In the genomic region with DNA sequence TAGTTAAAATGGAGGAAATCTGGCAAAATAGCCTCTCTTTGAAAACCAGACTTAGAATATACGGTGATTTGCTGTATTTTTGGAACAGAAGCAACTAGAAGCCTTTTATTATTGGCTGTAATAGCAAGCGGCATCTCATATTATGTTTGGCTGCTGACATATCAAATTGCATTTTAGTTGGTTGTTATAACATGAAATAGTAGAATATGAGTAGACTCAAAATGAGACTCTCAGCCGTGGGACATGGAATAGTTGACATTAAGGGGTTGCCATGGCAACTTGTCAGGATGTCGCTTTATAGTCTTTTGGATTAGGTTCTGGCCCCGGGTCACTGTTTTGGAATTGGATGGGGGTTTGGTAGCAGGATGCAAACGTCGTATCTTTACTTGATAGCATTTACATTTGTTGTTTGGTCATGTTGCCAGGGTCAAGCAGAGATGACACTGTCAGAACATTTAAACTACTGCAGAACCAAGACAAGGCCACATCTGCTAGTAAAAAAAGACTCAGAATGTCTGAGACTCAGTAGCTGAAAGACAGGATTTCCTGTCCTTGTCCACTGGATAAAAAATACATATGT, we compare ENCODE assay signal across 16 mouse cellular contexts. TPM values are rescaled to one million over a fixed set of nuclear protein-coding genes. Genes with fewer than 3 reads are reported as not detected.
DNase-seq lines count a peak whose midpoint lies in the region; ATAC-seq and TF ChIP-seq lines count a peak whose summit lies in the region.
"Had no signal": no experiment of that assay in that cellular context is flagged by ENCODE, and none has a peak within 500 bp of the region (broad histone marks: within the 10 kb centered on the region; RNA-seq: fewer than 3 reads in every experiment).

No protein-coding gene starts in this region.

- peak; percentile 63 for DNase-seq in embryonic facial prominence, embryonic 11.5 days (ENCODE audit: low spot score)
- DNase-seq in embryonic facial prominence, embryonic 10.5 days (ENCODE audit: low spot score), result no peak
- peak; percentile 40 for DNase-seq in kidney, postnatal 0 days (ENCODE audit: low spot score)
- no peak for DNase-seq in kidney, postnatal 4 days
- DNase-seq in brain, embryonic 14.5 days (ENCODE audit: low read depth), result peak; percentile 61
- DNase-seq in hindbrain, postnatal 0 days (ENCODE audit: low spot score), result peak; percentile 65
- DNase-seq in adrenal gland, postnatal 36 days, result no peak
- no peak for DNase-seq in cerebellum, adult 11 months
- DNase-seq: heart, adult 2 months; kidney, postnatal 10 days; layer of hippocampus, adult 9-11 months; right cerebral cortex, postnatal 4 days; thymus, adult 18-20 months had no signal

- TF ChIP-seq POLR2A in brain, embryonic 14.5 days (IDR thresholded peaks at IDR 0.05; ENCODE audit: borderline replicate concordance, extremely low read depth, insufficient read depth, insufficient read length, poor library complexity, severe bottlenecking), result no peak

- no peak overlapping the region for H3K4me2 ChIP-seq in embryonic facial prominence, embryonic 11.5 days (ENCODE audit: low read depth, low read length)
- H3K4me2 ChIP-seq in kidney, postnatal 0 days (ENCODE audit: low read length), result no peak overlapping the region
- H3K4me2 ChIP-seq in hindbrain, postnatal 0 days (ENCODE audit: low read depth, low read length), result no peak overlapping the region
- H3K4me2 ChIP-seq: lung, embryonic 15.5 days had no signal

- no peak overlapping the region for H3K9ac ChIP-seq in embryonic facial prominence, embryonic 11.5 days (replicated peaks; ENCODE audit: low read length)
- no peak overlapping the region for H3K9ac ChIP-seq in kidney, postnatal 0 days (ENCODE audit: low read depth, low read length)
- no peak overlapping the region for H3K9ac ChIP-seq in hindbrain, postnatal 0 days (replicated peaks; ENCODE audit: low read length)
- H3K9ac ChIP-seq: lung, embryonic 15.5 days had no signal

- 50% methylated on average over 7 of the region's 7 CpGs for WGBS in embryonic facial prominence, embryonic 11.5 days
- 67% methylated on average over 7 of the region's 7 CpGs for WGBS in embryonic facial prominence, embryonic 10.5 days
- 48% methylated on average over 7 of the region's 7 CpGs for WGBS in kidney, postnatal 0 days
- 29% methylated on average over 7 of the region's 7 CpGs for WGBS in hindbrain, postnatal 0 days

- H3K36me3 ChIP-seq in embryonic facial prominence, embryonic 11.5 days (replicated peaks; ENCODE audit: control insufficient read depth, insufficient read depth, low read depth, low read length), result no peaks in the 10 kb centered on the region
- peaks cover 7% of the 10 kb centered on the region; the same call in 1 of the 2 replicates for H3K36me3 ChIP-seq in embryonic facial prominence, embryonic 10.5 days (replicated peaks)
- H3K36me3 ChIP-seq in kidney, postnatal 0 days (ENCODE audit: insufficient read depth, low read length), result no peaks in the 10 kb centered on the region
- no peaks in the 10 kb centered on the region for H3K36me3 ChIP-seq in hindbrain, postnatal 0 days (ENCODE audit: insufficient read depth, low read length)
- H3K36me3 ChIP-seq: lung, embryonic 15.5 days had no signal

- H3K9me3 ChIP-seq in embryonic facial prominence, embryonic 11.5 days (replicated peaks; ENCODE audit: control insufficient read depth, low read length), result no peaks in the 10 kb centered on the region
- no peaks in the 10 kb centered on the region for H3K9me3 ChIP-seq in embryonic facial prominence, embryonic 10.5 days
- no peaks in the 10 kb centered on the region for H3K9me3 ChIP-seq in kidney, postnatal 0 days (replicated peaks; ENCODE audit: low read length)
- no peaks in the 10 kb centered on the region for H3K9me3 ChIP-seq in hindbrain, postnatal 0 days (ENCODE audit: low read length)
- H3K9me3 ChIP-seq: lung, embryonic 15.5 days had no signal

- H3K27ac ChIP-seq in embryonic facial prominence, embryonic 11.5 days (replicated peaks; ENCODE audit: low read depth, low read length), result no peak overlapping the region
- no peak overlapping the region for H3K27ac ChIP-seq in embryonic facial prominence, embryonic 10.5 days (replicated peaks)
- H3K27ac ChIP-seq in kidney, postnatal 0 days, result no peak overlapping the region
- H3K27ac ChIP-seq in hindbrain, postnatal 0 days, result no peak overlapping the region
- H3K27ac ChIP-seq: heart, adult 2 months; lung, embryonic 15.5 days had no signal

- H3K4me3 ChIP-seq in embryonic facial prominence, embryonic 11.5 days (ENCODE audit: low read depth, low read length), result no peak overlapping the region
- H3K4me3 ChIP-seq in embryonic facial prominence, embryonic 10.5 days, result no peak overlapping the region
- H3K4me3 ChIP-seq in kidney, postnatal 0 days (replicated peaks; ENCODE audit: low read depth, low read length), result no peak overlapping the region
- no peak overlapping the region for H3K4me3 ChIP-seq in hindbrain, postnatal 0 days (ENCODE audit: low read length)
- H3K4me3 ChIP-seq: heart, adult 2 months; lung, embryonic 15.5 days had no signal

- H3K4me1 ChIP-seq in embryonic facial prominence, embryonic 11.5 days (ENCODE audit: control insufficient read depth, insufficient read depth, low read length), result peaks cover 3% of the 10 kb centered on the region
- peaks cover 80% of the 10 kb centered on the region for H3K4me1 ChIP-seq in embryonic facial prominence, embryonic 10.5 days
- peaks cover 17% of the 10 kb centered on the region for H3K4me1 ChIP-seq in kidney, postnatal 0 days (replicated peaks; ENCODE audit: insufficient read depth, low read length)
- peaks cover 9% of the 10 kb centered on the region; the same call in 1 of the 2 replicates for H3K4me1 ChIP-seq in hindbrain, postnatal 0 days (ENCODE audit: insufficient read depth, low read length)

- H3K27me3 ChIP-seq in embryonic facial prominence, embryonic 11.5 days (ENCODE audit: control insufficient read depth, insufficient read depth, low read length), result no peaks in the 10 kb centered on the region
- H3K27me3 ChIP-seq in embryonic facial prominence, embryonic 10.5 days (replicated peaks; ENCODE audit: low read depth, poor library complexity, severe bottlenecking), result no peaks in the 10 kb centered on the region
- H3K27me3 ChIP-seq in kidney, postnatal 0 days (ENCODE audit: insufficient read depth, low read length), result no peaks in the 10 kb centered on the region
- no peaks in the 10 kb centered on the region for H3K27me3 ChIP-seq in hindbrain, postnatal 0 days (ENCODE audit: insufficient read depth, low read length)
- H3K27me3 ChIP-seq: lung, embryonic 15.5 days; Patski had no signal

- no peak for TF ChIP-seq CTCF in kidney, postnatal 0 days (IDR thresholded peaks at IDR 0.05; ENCODE audit: low read depth)
- no peak for TF ChIP-seq CTCF in brain, embryonic 14.5 days (IDR thresholded peaks at IDR 0.05; ENCODE audit: borderline replicate concordance, extremely low read depth, insufficient read depth, insufficient read length)
- no peak for TF ChIP-seq CTCF in hindbrain, postnatal 0 days (IDR thresholded peaks at IDR 0.05; ENCODE audit: low read depth)

- no peak for ATAC-seq in embryonic facial prominence, embryonic 11.5 days (replicated peaks; ENCODE audit: insufficient number of reproducible peaks, low FRiP score, low TSS enrichment, low read depth)
- ATAC-seq in kidney, postnatal 0 days (replicated peaks; ENCODE audit: low FRiP score, low read depth), result no peak
- no peak for ATAC-seq in hindbrain, postnatal 0 days
- ATAC-seq: intestine, postnatal 0 days; Patski had no signal

RNA-seq across cellular contexts. Expression of a gene that starts 55.2 kb away (rescaled TPM):
- polyA plus RNA-seq in embryonic facial prominence, embryonic 11.5 days (2014; fragmentation: Nextera tagmentation; extraction: Ambion mirVana), result 11.0 and 11.5 TPM in 2 replicates
- 12.2 and 12.4 TPM in 2 replicates for polyA plus RNA-seq in embryonic facial prominence, embryonic 10.5 days (2016; fragmentation: Nextera tagmentation; extraction: Ambion mirVana)
- polyA plus RNA-seq in kidney, postnatal 0 days (2015; fragmentation: Nextera tagmentation; extraction: Ambion mirVana), result 5.9 and 6.7 TPM in 2 replicates
- 23.6 and 31.4 TPM in 2 replicates for polyA plus RNA-seq in brain, embryonic 14.5 days (2012; rRNA removed)
- total RNA-seq in hindbrain, postnatal 0 days (2014; rRNA removed), result 11.7 and 13.9 TPM in 2 replicates
- 12.6 and 14.7 TPM in 2 replicates for polyA plus RNA-seq in hindbrain, postnatal 0 days (2015; fragmentation: Nextera tagmentation; extraction: Ambion mirVana)
- 1 to 10 TPM; 3.5 to 5.4 TPM for total RNA-seq in adrenal gland, postnatal 36 days (2021)

Comparison
In these comparisons a context has a peak if more than half of its experiments do, and no peak if none do; other contexts are left out.
1. DNase-seq: peak in embryonic facial prominence, embryonic 11.5 days (single experiment), kidney, postnatal 0 days (single experiment), brain, embryonic 14.5 days (single experiment) and hindbrain, postnatal 0 days (single experiment); none in embryonic facial prominence, embryonic 10.5 days (single experiment), kidney, postnatal 4 days (0 of 2), adrenal gland, postnatal 36 days (0 of 2) and cerebellum, adult 11 months (single experiment).